Mouse (Mus musculus): ENCODE measurements around the gene Ascl2. TPM values are rescaled to one million over a fixed set of nuclear protein-coding genes. Genes with fewer than 3 reads are reported as not detected.
A peak's percentile ranks its signal among the peaks of the same experiment; 100 is the strongest.

Ascl2 gene
- polyA plus RNA-seq, 1 experiment from 2014 or later, result 0.23 TPM

- 16% methylated on average over 3 of the region's 3 CpGs for WGBS (ENCODE audit: insufficient replicate concordance)
- TF ChIP-seq CTCF (IDR thresholded peaks at IDR 0.05; ENCODE audit: low read depth) (peak; percentile 82), EP300 (IDR thresholded peaks at IDR 0.05; ENCODE audit: low read depth) (no peak)
- ATAC-seq (no peak), DNase-seq (peak; percentile 65)
- H3K9me3 ChIP-seq (ENCODE audit: low read length), result no peaks in the 10 kb centered on the region
- H3K36me3 ChIP-seq (replicated peaks; ENCODE audit: insufficient read depth, low read length), result no peaks in the 10 kb centered on the region
- no peak overlapping the region for H3K27ac ChIP-seq (ENCODE audit: low read depth)
- H3K4me1 ChIP-seq (ENCODE audit: insufficient read depth), result peaks cover 33% of the 10 kb centered on the region
- no peak overlapping the region for H3K9ac ChIP-seq (replicated peaks)
- no peak overlapping the region for H3K4me2 ChIP-seq (ENCODE audit: low read depth, low read length)
- H3K4me3 ChIP-seq (ENCODE audit: low read depth, low read length), result no peak overlapping the region
- no peaks in the 10 kb centered on the region for H3K27me3 ChIP-seq (ENCODE audit: insufficient read depth, low read length)
These were observed 33.6 kb upstream of the Ascl2 start for GRCm38 (mm10) chr7:143002679-143003078.

GRCm38 (mm10) chr7:142997403-142998150 lies 28.5 kb upstream of the Ascl2 start:
- no peak for ATAC-seq
- WGBS (ENCODE audit: insufficient replicate concordance), result 36% methylated on average over 3 of the region's 3 CpGs
- TF ChIP-seq CTCF (IDR thresholded peaks at IDR 0.05; ENCODE audit: low read depth) (no peak), EP300 (IDR thresholded peaks at IDR 0.05; ENCODE audit: low read depth) (no peak)
- no peaks in the 10 kb centered on the region for H3K36me3 ChIP-seq (replicated peaks; ENCODE audit: insufficient read depth, low read length)
- H3K27me3 ChIP-seq (ENCODE audit: insufficient read depth, low read length), result no peaks in the 10 kb centered on the region
- H3K9ac ChIP-seq (replicated peaks), result no peak overlapping the region
- H3K4me3 ChIP-seq (ENCODE audit: low read depth, low read length), result no peak overlapping the region
- peaks cover 14% of the 10 kb centered on the region for H3K4me1 ChIP-seq (ENCODE audit: insufficient read depth)
- H3K4me2 ChIP-seq (ENCODE audit: low read depth, low read length), result 0 out of 2 replicates have a peak overlapping the region, but pooled peaks have one; percentile 6
- H3K27ac ChIP-seq (ENCODE audit: low read depth), result no peak overlapping the region
- DNase-seq, result no peak
- H3K9me3 ChIP-seq (ENCODE audit: low read length), result no peaks in the 10 kb centered on the region

- no peak overlapping the region for H3K4me3 ChIP-seq (ENCODE audit: low read depth, low read length)
- no peak overlapping the region for H3K9ac ChIP-seq (replicated peaks)
- H3K27ac ChIP-seq (ENCODE audit: low read depth), result no peak overlapping the region
- H3K27me3 ChIP-seq (ENCODE audit: insufficient read depth, low read length), result no peaks in the 10 kb centered on the region
- WGBS (ENCODE audit: insufficient replicate concordance), result 80% methylated on average over 2 of the region's 2 CpGs
- H3K4me2 ChIP-seq (ENCODE audit: low read depth, low read length), result 0 out of 2 replicates have a peak overlapping the region, but pooled peaks have one; percentile 6
- TF ChIP-seq EP300 (IDR thresholded peaks at IDR 0.05; ENCODE audit: low read depth), result no peak
- TF ChIP-seq CTCF (IDR thresholded peaks at IDR 0.05; ENCODE audit: low read depth), result no peak
- no peak for DNase-seq
- H3K4me1 ChIP-seq (ENCODE audit: insufficient read depth), result peaks cover 14% of the 10 kb centered on the region
- H3K9me3 ChIP-seq (ENCODE audit: low read length), result no peaks in the 10 kb centered on the region
- 0 out of 2 replicates have a peak, but pooled peaks have one; percentile 12 for ATAC-seq
- H3K36me3 ChIP-seq (replicated peaks; ENCODE audit: insufficient read depth, low read length), result no peaks in the 10 kb centered on the region
These were observed 27.9 kb upstream of the Ascl2 start for GRCm38 (mm10) chr7:142996998-142997397.

GRCm38 (mm10) chr7:142995630-142996338 lies 26.7 kb upstream of the Ascl2 start:
- peak; percentile 94 for ATAC-seq
- H3K27me3 ChIP-seq (ENCODE audit: insufficient read depth, low read length), result no peaks in the 10 kb centered on the region
- peak overlapping the region; percentile 26 for H3K4me2 ChIP-seq (ENCODE audit: low read depth, low read length)
- DNase-seq, result no peak
- no peaks in the 10 kb centered on the region for H3K36me3 ChIP-seq (replicated peaks; ENCODE audit: insufficient read depth, low read length)
- H3K27ac ChIP-seq (ENCODE audit: low read depth), result peak overlapping the region; percentile 48; the same call in 1 of the 2 replicates
- no peak overlapping the region for H3K4me3 ChIP-seq (ENCODE audit: low read depth, low read length)
- no peak overlapping the region for H3K9ac ChIP-seq (replicated peaks)
- no peaks in the 10 kb centered on the region for H3K9me3 ChIP-seq (ENCODE audit: low read length)
- H3K4me1 ChIP-seq (ENCODE audit: insufficient read depth), result peaks cover 14% of the 10 kb centered on the region
- TF ChIP-seq EP300 (IDR thresholded peaks at IDR 0.05; ENCODE audit: low read depth) (no peak), CTCF (IDR thresholded peaks at IDR 0.05; ENCODE audit: low read depth) (no peak)
- WGBS (ENCODE audit: insufficient replicate concordance), result 67% methylated on average over 3 of the region's 3 CpGs

GRCm38 (mm10) chr7:142995004-142995403 lies 25.9 kb upstream of the Ascl2 start:
- no peak for ATAC-seq
- H3K36me3 ChIP-seq (replicated peaks; ENCODE audit: insufficient read depth, low read length), result no peaks in the 10 kb centered on the region
- H3K4me2 ChIP-seq (ENCODE audit: low read depth, low read length), result no peak overlapping the region
- H3K4me1 ChIP-seq (ENCODE audit: insufficient read depth), result peaks cover 14% of the 10 kb centered on the region
- no peak for TF ChIP-seq EP300 (IDR thresholded peaks at IDR 0.05; ENCODE audit: low read depth)
- no peak for TF ChIP-seq CTCF (IDR thresholded peaks at IDR 0.05; ENCODE audit: low read depth)
- no peak overlapping the region for H3K27ac ChIP-seq (ENCODE audit: low read depth)
- H3K9me3 ChIP-seq (ENCODE audit: low read length), result no peaks in the 10 kb centered on the region
- no peak overlapping the region for H3K9ac ChIP-seq (replicated peaks)
- no peak for DNase-seq
- no peak overlapping the region for H3K4me3 ChIP-seq (ENCODE audit: low read depth, low read length)
- H3K27me3 ChIP-seq (ENCODE audit: insufficient read depth, low read length), result no peaks in the 10 kb centered on the region

- Histone ChIP-seq H3K27me3 (ENCODE audit: insufficient read depth, low read length) (no peaks in the 10 kb centered on the region), H3K4me2 (ENCODE audit: low read depth, low read length) (no peak overlapping the region), H3K9ac (replicated peaks) (no peak overlapping the region), H3K36me3 (replicated peaks; ENCODE audit: insufficient read depth, low read length) (no peaks in the 10 kb centered on the region), H3K4me3 (ENCODE audit: low read depth, low read length) (no peak overlapping the region), H3K4me1 (ENCODE audit: insufficient read depth) (peaks cover 3% of the 10 kb centered on the region; the same call in 1 of the 2 replicates), H3K9me3 (ENCODE audit: low read length) (no peaks in the 10 kb centered on the region), H3K27ac (ENCODE audit: low read depth) (no peak overlapping the region)
- TF ChIP-seq EP300 (IDR thresholded peaks at IDR 0.05; ENCODE audit: low read depth) (peak; percentile 35; the same call in 1 of the 2 replicates), CTCF (IDR thresholded peaks at IDR 0.05; ENCODE audit: low read depth) (no peak)
- WGBS (ENCODE audit: insufficient replicate concordance), result 56% methylated on average over 3 of the region's 3 CpGs
- ATAC-seq (peak; percentile 35; the same call in 1 of the 2 replicates), DNase-seq (no peak)
These were observed 18.7 kb upstream of the Ascl2 start for GRCm38 (mm10) chr7:142987718-142988117.

All from liver, postnatal 0 days (tissue).